Mouse (Mus musculus): ENCODE data around the gene Fuca2. TPM values are rescaled to one million over a fixed set of nuclear protein-coding genes. Genes with fewer than 3 reads are reported as not detected.

The Fuca2 gene
- polyA plus RNA-seq, 1 experiment from 2014 or later, result 47.7 TPM

- no peaks in the 10 kb centered on the region for H3K36me3 ChIP-seq (ENCODE audit: control insufficient read depth, insufficient read depth)
- ATAC-seq (ENCODE audit: low read depth), result peak; percentile 97
- WGBS (ENCODE audit: insufficient replicate concordance), result under 1% methylated on average over 51 of the region's 51 CpGs
- no peaks in the 10 kb centered on the region for H3K9me3 ChIP-seq (replicated peaks; ENCODE audit: control insufficient read depth, low read length)
- peaks cover 9% of the 10 kb centered on the region for H3K4me1 ChIP-seq (ENCODE audit: control insufficient read depth, low read depth, low read length)
- no peaks in the 10 kb centered on the region for H3K27me3 ChIP-seq (ENCODE audit: control insufficient read depth, insufficient read depth, low read depth, low read length)
- H3K4me2 ChIP-seq (ENCODE audit: low read depth, low read length), result peak within 1 kb of the TSS; percentile 76
- H3K4me3 ChIP-seq (ENCODE audit: low read depth, low read length), result peak within 1 kb of the TSS; percentile 71
- H3K27ac ChIP-seq (ENCODE audit: low read length), result peak within 1 kb of the TSS; percentile 79
- H3K9ac ChIP-seq (ENCODE audit: low read depth, low read length), result peak within 1 kb of the TSS; percentile 73
These were observed 53.5 kb downstream of the Fuca2 start, which contains the start of the genes Adat2 and Pex3 for GRCm38 (mm10) chr10:13552646-13553497. TSS of gene Adat2 (plus strand) at chr10:13552894. TSS of gene Pex3 (minus strand) at chr10:13553142.

- H3K4me3 ChIP-seq (ENCODE audit: low read depth, low read length), result peak overlapping the region; percentile 71
- WGBS (ENCODE audit: insufficient replicate concordance), result 18% methylated on average over 10 of the region's 10 CpGs
- peak overlapping the region; percentile 76 for H3K4me2 ChIP-seq (ENCODE audit: low read depth, low read length)
- H3K36me3 ChIP-seq (ENCODE audit: control insufficient read depth, insufficient read depth), result no peaks in the 10 kb centered on the region
- no peaks in the 10 kb centered on the region for H3K27me3 ChIP-seq (ENCODE audit: control insufficient read depth, insufficient read depth, low read depth, low read length)
- H3K4me1 ChIP-seq (ENCODE audit: control insufficient read depth, low read depth, low read length), result peaks cover 9% of the 10 kb centered on the region
- H3K9ac ChIP-seq (ENCODE audit: low read depth, low read length), result peak overlapping the region; percentile 73
- no peaks in the 10 kb centered on the region for H3K9me3 ChIP-seq (replicated peaks; ENCODE audit: control insufficient read depth, low read length)
- ATAC-seq (ENCODE audit: low read depth), result peak; percentile 11
- H3K27ac ChIP-seq (ENCODE audit: low read length), result peak overlapping the region; percentile 79
These were observed 54.2 kb downstream of the Fuca2 start for GRCm38 (mm10) chr10:13553498-13553985.

GRCm38 (mm10) chr10:13554316-13554715 is 55.0 kb downstream of the Fuca2 start:
- ATAC-seq (ENCODE audit: low read depth), result no peak
- H3K9ac ChIP-seq (ENCODE audit: low read depth, low read length), result no peak overlapping the region

GRCm38 (mm10) chr10:13560014-13560674 is 60.8 kb downstream of the Fuca2 start:
- Histone ChIP-seq H3K27ac (ENCODE audit: low read length) (no peak overlapping the region), H3K4me1 (ENCODE audit: control insufficient read depth, low read depth, low read length) (no peaks in the 10 kb centered on the region), H3K4me3 (ENCODE audit: low read depth, low read length) (no peak overlapping the region), H3K36me3 (ENCODE audit: control insufficient read depth, insufficient read depth) (peaks cover 9% of the 10 kb centered on the region; the same call in 1 of the 2 replicates), H3K4me2 (ENCODE audit: low read depth, low read length) (no peak overlapping the region), H3K27me3 (ENCODE audit: control insufficient read depth, insufficient read depth, low read depth, low read length) (no peaks in the 10 kb centered on the region), H3K9ac (ENCODE audit: low read depth, low read length) (no peak overlapping the region), H3K9me3 (replicated peaks; ENCODE audit: control insufficient read depth, low read length) (no peaks in the 10 kb centered on the region)
- 69% methylated on average over 13 of the region's 13 CpGs for WGBS (ENCODE audit: insufficient replicate concordance)
- no peak for ATAC-seq (ENCODE audit: low read depth)

More at GRCm38 (mm10) chr10:13554316-13554715, 55.0 kb downstream of the Fuca2 start:
- Histone ChIP-seq H3K36me3 (ENCODE audit: control insufficient read depth, insufficient read depth) (no peaks in the 10 kb centered on the region), H3K9me3 (replicated peaks; ENCODE audit: control insufficient read depth, low read length) (no peaks in the 10 kb centered on the region), H3K27ac (ENCODE audit: low read length) (no peak overlapping the region), H3K4me1 (ENCODE audit: control insufficient read depth, low read depth, low read length) (peaks cover 9% of the 10 kb centered on the region), H3K4me3 (ENCODE audit: low read depth, low read length) (no peak overlapping the region), H3K27me3 (ENCODE audit: control insufficient read depth, insufficient read depth, low read depth, low read length) (no peaks in the 10 kb centered on the region), H3K4me2 (ENCODE audit: low read depth, low read length) (no peak overlapping the region)
- 82% methylated on average over 1 of the region's 1 CpGs for WGBS (ENCODE audit: insufficient replicate concordance)

GRCm38 (mm10) chr10:13564364-13565079 is 65.2 kb downstream of the Fuca2 start:
- Histone ChIP-seq H3K4me1 (ENCODE audit: control insufficient read depth, low read depth, low read length) (no peaks in the 10 kb centered on the region), H3K4me3 (ENCODE audit: low read depth, low read length) (no peak overlapping the region), H3K4me2 (ENCODE audit: low read depth, low read length) (peak overlapping the region; percentile 15; the same call in 1 of the 2 replicates), H3K9ac (ENCODE audit: low read depth, low read length) (no peak overlapping the region), H3K36me3 (ENCODE audit: control insufficient read depth, insufficient read depth) (peaks cover 9% of the 10 kb centered on the region; the same call in 1 of the 2 replicates), H3K27me3 (ENCODE audit: control insufficient read depth, insufficient read depth, low read depth, low read length) (no peaks in the 10 kb centered on the region), H3K27ac (ENCODE audit: low read length) (no peak overlapping the region), H3K9me3 (replicated peaks; ENCODE audit: control insufficient read depth, low read length) (no peaks in the 10 kb centered on the region)
- 27% methylated on average over 24 of the region's 24 CpGs for WGBS (ENCODE audit: insufficient replicate concordance)
- no peak for ATAC-seq (ENCODE audit: low read depth)

GRCm38 (mm10) chr10:13565080-13565448 is 65.7 kb downstream of the Fuca2 start:
- Histone ChIP-seq H3K4me1 (ENCODE audit: control insufficient read depth, low read depth, low read length) (no peaks in the 10 kb centered on the region), H3K27me3 (ENCODE audit: control insufficient read depth, insufficient read depth, low read depth, low read length) (no peaks in the 10 kb centered on the region), H3K36me3 (ENCODE audit: control insufficient read depth, insufficient read depth) (peaks cover 9% of the 10 kb centered on the region; the same call in 1 of the 2 replicates), H3K27ac (ENCODE audit: low read length) (no peak overlapping the region), H3K4me3 (ENCODE audit: low read depth, low read length) (no peak overlapping the region), H3K9ac (ENCODE audit: low read depth, low read length) (no peak overlapping the region), H3K9me3 (replicated peaks; ENCODE audit: control insufficient read depth, low read length) (no peaks in the 10 kb centered on the region), H3K4me2 (ENCODE audit: low read depth, low read length) (peak overlapping the region; percentile 15; the same call in 1 of the 2 replicates)
- no peak for ATAC-seq (ENCODE audit: low read depth)
- 46% methylated on average over 8 of the region's 8 CpGs for WGBS (ENCODE audit: insufficient replicate concordance)

GRCm38 (mm10) chr10:13566393-13566792 is 67.1 kb downstream of the Fuca2 start:
- 57% methylated on average over 13 of the region's 13 CpGs for WGBS (ENCODE audit: insufficient replicate concordance)
- H3K4me2 ChIP-seq (ENCODE audit: low read depth, low read length), result 0 out of 2 replicates have a peak overlapping the region, but pooled peaks have one; percentile 2
- H3K4me3 ChIP-seq (ENCODE audit: low read depth, low read length), result no peak overlapping the region

More at GRCm38 (mm10) chr10:13566393-13566792, 67.1 kb downstream of the Fuca2 start:
- H3K27ac ChIP-seq (ENCODE audit: low read length), result no peak overlapping the region
- no peak overlapping the region for H3K9ac ChIP-seq (ENCODE audit: low read depth, low read length)
- ATAC-seq (ENCODE audit: low read depth), result no peak
- H3K9me3 ChIP-seq (replicated peaks; ENCODE audit: control insufficient read depth, low read length), result no peaks in the 10 kb centered on the region
- H3K36me3 ChIP-seq (ENCODE audit: control insufficient read depth, insufficient read depth), result peaks cover 9% of the 10 kb centered on the region; the same call in 1 of the 2 replicates
- no peaks in the 10 kb centered on the region for H3K4me1 ChIP-seq (ENCODE audit: control insufficient read depth, low read depth, low read length)
- H3K27me3 ChIP-seq (ENCODE audit: control insufficient read depth, insufficient read depth, low read depth, low read length), result no peaks in the 10 kb centered on the region

Measured in liver, embryonic 16.5 days (tissue).